Mouse (Mus musculus) CD4-positive, CD25-positive, alpha-beta regulatory T cell, adult 2 months (primary cell): Measurements from ENCODE around the gene Gm28230.

Experiments
- DNase-seq: peaks from one replicate; pipeline ENCODE4 v3.0.0-alpha.2; 2012; ENCODE audit warnings: low read depth, low spot score

Gm28230 gene

GRCm38 (mm10) chr2:74691022-74691951 lies 35.2 kb upstream of the Gm28230 start, which contains the start of gene Hoxd10:
Gene Hoxd10, plus strand, starts transcription at chr2:74691924.
- no peak for DNase-seq

- DNase-seq = no peak
Observed at GRCm38 (mm10) chr2:74691995-74692807, 34.3 kb upstream of the Gm28230 start.

- no peak for DNase-seq
Observed at GRCm38 (mm10) chr2:74692808-74693431, 33.6 kb upstream of the Gm28230 start.

GRCm38 (mm10) chr2:74693432-74693827 lies 33.1 kb upstream of the Gm28230 start:
- DNase-seq = no peak

- peak; percentile 56 for DNase-seq
Observed at GRCm38 (mm10) chr2:74694066-74694465, 32.5 kb upstream of the Gm28230 start.

- no peak for DNase-seq
Observed at GRCm38 (mm10) chr2:74695383-74695782, 31.1 kb upstream of the Gm28230 start.

- no peak for DNase-seq
Observed at GRCm38 (mm10) chr2:74695813-74696430, 30.6 kb upstream of the Gm28230 start.

GRCm38 (mm10) chr2:74696442-74697335 lies 29.8 kb upstream of the Gm28230 start:
- DNase-seq = no peak

GRCm38 (mm10) chr2:74697567-74698121 lies 28.9 kb upstream of the Gm28230 start, which contains the start of gene Hoxd9:
Gene Hoxd9, plus strand, starts transcription at chr2:74697727.
- DNase-seq = peak; percentile 40

- peak; percentile 23 for DNase-seq
Observed at GRCm38 (mm10) chr2:74698201-74699052, 28.1 kb upstream of the Gm28230 start.

GRCm38 (mm10) chr2:74699053-74699430 lies 27.5 kb upstream of the Gm28230 start:
- DNase-seq = no peak

GRCm38 (mm10) chr2:74699664-74700545 lies 26.6 kb upstream of the Gm28230 start:
- DNase-seq = no peak

- no peak for DNase-seq
Observed at GRCm38 (mm10) chr2:74700546-74701112, 25.9 kb upstream of the Gm28230 start.

GRCm38 (mm10) chr2:74701949-74702819 lies 24.3 kb upstream of the Gm28230 start:
- peak; percentile 81 for DNase-seq

GRCm38 (mm10) chr2:74702820-74703219 lies 23.7 kb upstream of the Gm28230 start:
- DNase-seq = no peak

- no peak for DNase-seq
Observed at GRCm38 (mm10) chr2:74703317-74703716, 23.2 kb upstream of the Gm28230 start.
